Mouse (Mus musculus): ENCODE results near the gene Ctla4.

DNA sequence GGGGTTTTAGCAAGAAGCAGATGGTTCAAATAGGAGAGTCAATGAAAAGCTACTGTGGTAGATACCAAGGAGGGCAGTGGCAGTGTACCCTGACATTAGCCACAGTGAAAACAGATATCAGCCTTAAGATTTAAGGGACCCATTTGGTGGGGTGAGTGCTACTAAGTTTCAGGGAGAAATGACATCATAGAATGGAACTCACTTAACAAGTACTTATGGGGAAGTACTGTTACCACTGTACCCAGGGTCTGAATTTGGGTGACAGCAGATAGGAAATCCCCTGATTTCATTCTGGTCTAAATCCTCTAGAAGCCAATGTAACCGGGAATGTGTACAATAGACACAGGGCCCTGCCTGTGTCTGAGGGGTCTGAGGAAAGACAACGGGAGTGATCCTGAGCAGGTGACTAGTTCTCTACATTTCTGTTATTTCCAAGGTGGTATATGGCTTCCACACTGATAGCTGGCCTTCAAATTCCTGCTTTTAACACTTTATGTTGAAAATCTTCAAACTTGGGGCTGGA is 17.7 kb downstream of the Ctla4 start:
- no peak for TF ChIP-seq CTCF (IDR thresholded peaks at IDR 0.05; ENCODE audit: borderline replicate concordance, control insufficient read depth, extremely low read depth, insufficient read depth, low read length, poor library complexity)
- TF ChIP-seq POLR2A (IDR thresholded peaks at IDR 0.05; ENCODE audit: control insufficient read depth, extremely low read depth, insufficient read depth, low read length, poor library complexity), result no peak

Measured in thymus, adult 2 months (tissue).